Mouse (Mus musculus) lung, postnatal 0 days (tissue): ENCODE results near the gene Srsf4. TPM values are rescaled to one million over a fixed set of nuclear protein-coding genes. Genes with fewer than 3 reads are reported as not detected.

Experiments used
- ATAC-seq: fragments of 200-750 bp; cut with Nextera tagmentation; 2 replicates; pipeline ENCODE4 v1.8.0; 2017; ENCODE audit warnings: moderate library complexity
- DNase-seq: peaks from one replicate; pipeline ENCODE4 v3.0.0-alpha.2; 2016; ENCODE audit warnings: low spot score
- H3K27ac ChIP-seq: fragments of 300-500 bp; sonication (generic); 2 replicates; pipeline ENCODE4 v1.5.1; 2014; ENCODE audit warnings: antibody characterized with exemption, mild to moderate bottlenecking, low read length, mixed read lengths
- H3K27me3 ChIP-seq: fragments of 300-500 bp; sonication (generic); replicated peaks from 2 replicates; pipeline ENCODE4 v1.6.1; 2014; ENCODE audit warnings: low read length, mixed read lengths; ENCODE audit not compliant: insufficient read depth
- H3K36me3 ChIP-seq: fragments of 300-500 bp; sonication (generic); 2 replicates; pipeline ENCODE4 v1.6.1; 2014; ENCODE audit warnings: low read length, mixed read lengths; ENCODE audit not compliant: insufficient read depth
- H3K4me1 ChIP-seq: fragments of 300-500 bp; sonication (generic); 2 replicates; pipeline ENCODE4 v1.6.1; 2014; ENCODE audit warnings: antibody characterized with exemption, low read depth, low read length, mixed read lengths; ENCODE audit not compliant: insufficient read depth
- H3K4me2 ChIP-seq: fragments of 300-500 bp; sonication (generic); replicated peaks from 2 replicates; pipeline ENCODE4 v1.6.1; 2014; ENCODE audit warnings: low read depth, mild to moderate bottlenecking, low read length, moderate library complexity, mixed read lengths
- H3K4me3 ChIP-seq: fragments of 300-500 bp; sonication (generic); 2 replicates; pipeline ENCODE4 v1.5.1; 2014; ENCODE audit warnings: low read depth, low read length
- H3K9ac ChIP-seq: fragments of 300-500 bp; sonication (generic); replicated peaks from 2 replicates; pipeline ENCODE4 v1.6.1; 2014; ENCODE audit warnings: low read depth, mild to moderate bottlenecking
- H3K9me3 ChIP-seq: fragments of 300-500 bp; sonication (generic); 2 replicates; pipeline ENCODE4 v1.6.1; 2016; ENCODE audit warnings: low read length, mixed read lengths
- CTCF ChIP-seq: IDR thresholded peaks from 2 replicates; pipeline ENCODE4 v1.5.1; 2016; ENCODE audit warnings: antibody characterized with exemption, mild to moderate bottlenecking
- EP300 ChIP-seq: IDR thresholded peaks from 2 replicates; pipeline ENCODE4 v1.6.1; 2016; ENCODE audit warnings: antibody characterized with exemption, mild to moderate bottlenecking, control low read depth
- WGBS: fragments of 180-500 bp; shearing (Covaris S2); extraction: QIAGEN DNeasy Blood & Tissue Kit; methylation state at CpG from one replicate; pipeline ENCODE4 v1.1.7; 2014; 5-methylcytosine and 5-hydroxymethylcytosine counted together
- polyA plus RNA-seq: library from polyadenylated mRNA; unstranded; fragments of >200 nt; fragmentation: Nextera tagmentation; extraction: Ambion mirVana; gene quantifications from 2 replicates; pipeline ENCODE4 v1.2.1, GENCODE M21; 2015

The Srsf4 gene
- polyA plus RNA-seq, 1 experiment from 2014 or later: 62.6 TPM

GRCm38 (mm10) chr4:131915821-131916328, 42.5 kb downstream of the Srsf4 start:
- Histone ChIP-seq H3K27me3 (peaks cover 19% of the 10 kb centered on the region), H3K9me3 (no peaks in the 10 kb centered on the region), H3K27ac (no peak overlapping the region), H3K4me1 (peaks cover 7% of the 10 kb centered on the region), H3K4me2 (no peak overlapping the region), H3K9ac (no peak overlapping the region), H3K36me3 (no peaks in the 10 kb centered on the region), H3K4me3 (no peak overlapping the region)
- TF ChIP-seq EP300: no peak
- TF ChIP-seq CTCF: no peak
- ATAC-seq: no peak
- DNase-seq: no peak
- WGBS: 32% methylated on average over 13 of the region's 13 CpGs

DNA sequence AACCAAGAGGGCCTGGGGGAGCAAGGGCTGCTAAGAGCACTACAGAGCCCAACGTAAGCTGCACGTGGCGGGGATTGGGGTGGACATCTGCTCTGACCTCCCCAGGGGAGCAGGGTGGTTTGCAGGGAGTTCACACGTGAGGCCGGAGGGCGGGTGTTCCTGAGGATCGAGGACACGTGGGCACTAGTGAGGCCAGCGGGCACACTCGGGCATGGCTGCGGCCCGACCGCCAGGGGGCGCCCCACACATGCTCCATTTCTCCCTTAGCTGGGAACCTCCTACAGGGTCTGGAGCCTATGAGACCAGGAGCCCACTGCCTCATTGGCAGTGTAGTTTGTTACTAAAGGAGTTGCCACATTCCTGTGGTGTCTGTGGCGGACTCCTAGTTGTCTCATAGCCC, 43.0 kb downstream of the Srsf4 start:
- Histone ChIP-seq H3K4me2 (no peak overlapping the region), H3K9ac (no peak overlapping the region), H3K9me3 (no peaks in the 10 kb centered on the region), H3K4me3 (no peak overlapping the region), H3K36me3 (no peaks in the 10 kb centered on the region), H3K27ac (no peak overlapping the region), H3K27me3 (peaks cover 19% of the 10 kb centered on the region), H3K4me1 (peaks cover 4% of the 10 kb centered on the region)
- 6% methylated on average over 12 of the region's 15 CpGs for WGBS
- peak; percentile 47 for ATAC-seq
- DNase-seq: peak; percentile 81
- TF ChIP-seq CTCF (peak; percentile 94), EP300 (no peak)

DNA sequence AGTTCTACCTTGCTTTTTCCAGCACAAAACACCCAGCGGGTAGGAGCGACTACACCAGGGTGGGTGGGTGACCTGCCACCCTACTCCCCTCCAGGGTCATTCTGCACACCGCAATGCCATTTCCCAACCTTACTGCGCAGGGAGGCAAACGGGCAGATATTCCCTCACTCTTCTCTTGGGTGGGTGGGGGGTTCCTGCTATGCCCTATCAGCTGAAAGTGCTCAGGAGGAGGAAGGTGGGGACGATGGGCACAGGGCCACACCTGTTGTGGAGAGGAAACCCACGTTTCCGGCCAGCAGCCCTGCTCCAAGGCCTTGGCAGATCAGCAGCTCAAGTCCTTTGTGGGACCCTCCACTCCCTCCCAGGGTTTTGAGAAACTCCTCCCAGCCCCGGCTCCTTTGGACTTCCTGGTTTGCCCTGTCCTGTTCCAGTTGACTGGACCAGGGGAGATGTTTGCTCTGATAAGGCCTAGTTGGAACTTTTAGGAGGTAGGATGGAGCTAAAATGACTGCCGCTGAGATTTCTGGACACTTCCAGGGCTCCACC, 43.7 kb downstream of the Srsf4 start:
- no peak overlapping the region for H3K27ac ChIP-seq
- H3K9me3 ChIP-seq: no peaks in the 10 kb centered on the region
- 68% methylated on average over 10 of the region's 10 CpGs for WGBS
- no peak overlapping the region for H3K9ac ChIP-seq
- TF ChIP-seq CTCF (no peak), EP300 (no peak)
- DNase-seq (no peak), ATAC-seq (no peak)
- no peaks in the 10 kb centered on the region for H3K36me3 ChIP-seq
- H3K27me3 ChIP-seq: peaks cover 26% of the 10 kb centered on the region
- no peak overlapping the region for H3K4me2 ChIP-seq
- H3K4me3 ChIP-seq: no peak overlapping the region
- H3K4me1 ChIP-seq: peaks cover 4% of the 10 kb centered on the region

- 72% methylated on average over 7 of the region's 7 CpGs for WGBS
- Histone ChIP-seq H3K27me3 (peaks cover 36% of the 10 kb centered on the region), H3K4me1 (peaks cover 4% of the 10 kb centered on the region), H3K9me3 (no peaks in the 10 kb centered on the region), H3K27ac (no peak overlapping the region), H3K4me3 (no peak overlapping the region), H3K4me2 (no peak overlapping the region), H3K36me3 (no peaks in the 10 kb centered on the region), H3K9ac (no peak overlapping the region)
- ATAC-seq (no peak), DNase-seq (no peak)
- TF ChIP-seq EP300: no peak
- no peak for TF ChIP-seq CTCF
Observed at GRCm38 (mm10) chr4:131918026-131918533, 44.7 kb downstream of the Srsf4 start.

GRCm38 (mm10) chr4:131918711-131919500, 45.5 kb downstream of the Srsf4 start:
- 18% methylated on average over 15 of the region's 15 CpGs for WGBS
- peak; percentile 11 for ATAC-seq
- no peak overlapping the region for H3K4me3 ChIP-seq
- peak; percentile 49 for DNase-seq
- no peaks in the 10 kb centered on the region for H3K9me3 ChIP-seq
- peaks cover 36% of the 10 kb centered on the region for H3K27me3 ChIP-seq
- TF ChIP-seq CTCF (no peak), EP300 (no peak)
- H3K4me1 ChIP-seq: no peaks in the 10 kb centered on the region; the same call in 1 of the 2 replicates
- no peaks in the 10 kb centered on the region for H3K36me3 ChIP-seq
- H3K4me2 ChIP-seq: no peak overlapping the region
- H3K9ac ChIP-seq: no peak overlapping the region
- H3K27ac ChIP-seq: no peak overlapping the region

GRCm38 (mm10) chr4:131919506-131920140, 46.2 kb downstream of the Srsf4 start:
- no peaks in the 10 kb centered on the region; the same call in 1 of the 2 replicates for H3K4me1 ChIP-seq

More at GRCm38 (mm10) chr4:131919506-131920140, 46.2 kb downstream of the Srsf4 start:
- WGBS: 30% methylated on average over 15 of the region's 15 CpGs
- peak overlapping the region; percentile 94 for H3K4me2 ChIP-seq
- H3K9ac ChIP-seq: no peak overlapping the region
- H3K4me3 ChIP-seq: peak overlapping the region; percentile 56; the same call in 1 of the 2 replicates
- ATAC-seq (no peak), DNase-seq (no peak)
- H3K36me3 ChIP-seq: 0 out of 2 replicates have a peak, but pooled peaks cover 3% of the 10 kb centered on the region
- H3K9me3 ChIP-seq: no peaks in the 10 kb centered on the region
- H3K27ac ChIP-seq: peak overlapping the region; percentile 57; the same call in 1 of the 2 replicates
- H3K27me3 ChIP-seq: peaks cover 36% of the 10 kb centered on the region
- TF ChIP-seq CTCF (no peak), EP300 (no peak)
